In the genomic region with DNA sequence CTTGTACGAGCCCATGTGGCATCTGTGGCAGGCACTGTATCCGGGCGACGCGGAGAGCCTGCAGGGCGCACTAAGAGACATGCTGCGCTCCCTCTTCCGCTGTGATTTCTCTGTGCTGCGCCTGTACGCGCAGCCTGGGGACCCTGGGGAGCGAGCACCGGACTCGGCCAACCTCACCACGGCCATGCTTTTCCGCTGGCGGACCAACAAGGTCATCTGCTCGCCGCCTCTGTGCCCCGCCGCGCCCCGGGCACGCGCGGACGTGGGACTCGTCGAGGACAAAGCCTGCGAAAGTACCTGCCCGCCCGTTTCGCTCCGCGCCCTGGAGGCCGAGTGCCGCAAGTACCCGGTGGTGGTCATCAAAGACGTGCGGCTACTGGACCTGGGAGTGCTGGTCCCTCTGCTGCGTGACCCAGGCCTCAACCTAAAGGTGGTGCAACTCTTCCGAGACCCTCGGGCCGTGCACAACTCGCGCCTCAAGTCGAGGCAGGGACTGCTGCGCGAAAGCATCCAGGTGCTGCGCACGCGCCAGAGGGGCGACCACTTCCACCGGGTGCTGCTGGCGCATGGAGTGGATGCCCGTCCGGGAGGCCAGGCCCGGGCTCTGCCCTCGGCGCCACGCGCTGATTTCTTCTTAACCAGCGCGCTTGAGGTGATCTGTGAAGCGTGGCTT, we compare ENCODE assay signal across 8 mouse cellular contexts. TPM values are rescaled to one million over a fixed set of nuclear protein-coding genes. Genes with fewer than 3 reads are reported as not detected.
A peak's percentile ranks its signal among the peaks of the same experiment; 100 is the strongest.
DNase-seq lines count a peak whose midpoint lies in the region; ATAC-seq lines count a peak whose summit lies in the region.

No protein-coding gene starts in this region.

- H3K27me3 ChIP-seq in heart, embryonic 16.5 days (ENCODE audit: control insufficient read depth, insufficient read depth, low read length) = peaks cover 3% of the 10 kb centered on the region
- H3K27me3 ChIP-seq in limb, embryonic 11.5 days (ENCODE audit: control insufficient read depth, insufficient read depth, low read length) = peaks cover 9% of the 10 kb centered on the region
- H3K27me3 ChIP-seq in midbrain, embryonic 15.5 days (replicated peaks) = no peaks in the 10 kb centered on the region

- peak; percentile 6 for DNase-seq in cerebellum, adult 11-12 months
- DNase-seq in cerebellum, adult 9-10 months = no peak
- DNase-seq in ES-CJ7 (ENCODE audit: low read depth, low spot score) = peak; percentile 14
- DNase-seq in embryo, embryonic 9.5 days (ENCODE audit: extremely low spot score) = peak; percentile 23
- peak; percentile 39 for DNase-seq in limb, embryonic 11.5 days (ENCODE audit: low spot score)
- DNase-seq in left cerebral cortex, adult 9 months (ENCODE audit: low spot score in 2 of 2) = no peak

- no peaks in the 10 kb centered on the region for H3K4me1 ChIP-seq in heart, embryonic 16.5 days (ENCODE audit: control insufficient read depth, insufficient read depth, low read length)
- no peaks in the 10 kb centered on the region for H3K4me1 ChIP-seq in limb, embryonic 11.5 days (ENCODE audit: control insufficient read depth, insufficient read depth, low read length)
- H3K4me1 ChIP-seq in midbrain, embryonic 15.5 days = peaks cover 5% of the 10 kb centered on the region; the same call in 1 of the 2 replicates

- ATAC-seq in heart, embryonic 16.5 days (replicated peaks; ENCODE audit: extremely low read depth, insufficient read depth, low FRiP score) = no peak
- peak; percentile 20; the same call in 1 of the 2 replicates for ATAC-seq in limb, embryonic 11.5 days (ENCODE audit: insufficient number of reproducible peaks, low FRiP score, low TSS enrichment, low read depth)
- peak; percentile 85 for ATAC-seq in midbrain, embryonic 15.5 days (replicated peaks)

- peak overlapping the region; percentile 55 for H3K4me3 ChIP-seq in heart, embryonic 16.5 days (ENCODE audit: low read length)
- peak overlapping the region; percentile 35 for H3K4me3 ChIP-seq in limb, embryonic 11.5 days (ENCODE audit: low read depth, low read length)
- peak overlapping the region; percentile 46 for H3K4me3 ChIP-seq in midbrain, embryonic 15.5 days

- H3K27ac ChIP-seq in heart, embryonic 16.5 days (ENCODE audit: low read length) = no peak overlapping the region
- H3K27ac ChIP-seq in limb, embryonic 11.5 days (replicated peaks; ENCODE audit: low read depth, low read length) = no peak overlapping the region
- no peak overlapping the region for H3K27ac ChIP-seq in midbrain, embryonic 15.5 days

- WGBS in heart, embryonic 16.5 days = 22% methylated on average over 60 of the region's 65 CpGs
- 28% methylated on average over 65 of the region's 65 CpGs for WGBS in limb, embryonic 11.5 days
- 25% methylated on average over 65 of the region's 65 CpGs for WGBS in midbrain, embryonic 15.5 days

- no peaks in the 10 kb centered on the region; the same call in 1 of the 2 replicates for H3K9me3 ChIP-seq in heart, embryonic 16.5 days (replicated peaks; ENCODE audit: control insufficient read depth, low read length)
- H3K9me3 ChIP-seq in limb, embryonic 11.5 days (ENCODE audit: control insufficient read depth, low read length) = no peaks in the 10 kb centered on the region
- no peaks in the 10 kb centered on the region for H3K9me3 ChIP-seq in midbrain, embryonic 15.5 days

- no peaks in the 10 kb centered on the region for H3K36me3 ChIP-seq in heart, embryonic 16.5 days (ENCODE audit: control insufficient read depth, insufficient read depth)
- no peaks in the 10 kb centered on the region for H3K36me3 ChIP-seq in limb, embryonic 11.5 days (ENCODE audit: control insufficient read depth, insufficient read depth, low read length)
- no peaks in the 10 kb centered on the region for H3K36me3 ChIP-seq in midbrain, embryonic 15.5 days (replicated peaks)

- peak overlapping the region; percentile 75 for H3K4me2 ChIP-seq in heart, embryonic 16.5 days (ENCODE audit: low read depth, low read length)
- peak overlapping the region; percentile 64 for H3K4me2 ChIP-seq in limb, embryonic 11.5 days (ENCODE audit: low read depth, severe bottlenecking)
- peak overlapping the region; percentile 74 for H3K4me2 ChIP-seq in midbrain, embryonic 15.5 days

- peak overlapping the region; percentile 54 for H3K9ac ChIP-seq in heart, embryonic 16.5 days (ENCODE audit: low read length)
- no peak overlapping the region for H3K9ac ChIP-seq in limb, embryonic 11.5 days (ENCODE audit: low read length)
- peak overlapping the region; percentile 25 for H3K9ac ChIP-seq in midbrain, embryonic 15.5 days

RNA-seq across cellular contexts. Expression of a gene that starts 0.9 kb away (rescaled TPM):
- 6.6 and 6.8 TPM in 2 replicates for polyA plus RNA-seq in heart, embryonic 16.5 days (2015; fragmentation: Nextera tagmentation; extraction: Ambion mirVana)
- 0.82 and 1.3 TPM in 2 replicates for polyA plus RNA-seq in limb, embryonic 11.5 days (2014; fragmentation: Nextera tagmentation; extraction: Ambion mirVana)
- polyA plus RNA-seq in midbrain, embryonic 15.5 days (2015; fragmentation: Nextera tagmentation; extraction: Ambion mirVana) = 5.4 and 6.4 TPM in 2 replicates

Comparison
In these comparisons a context has a peak if more than half of its experiments do, and no peak if none do; other contexts are left out.
1. DNase-seq: peak in cerebellum, adult 11-12 months (single experiment), ES-CJ7 (single experiment), embryo, embryonic 9.5 days (single experiment) and limb, embryonic 11.5 days (single experiment); none in cerebellum, adult 9-10 months (single experiment) and left cerebral cortex, adult 9 months (0 of 2).
2. Peak in every context shown above with its lines, with median percentiles within 50 percentile points of each other: H3K4me2 ChIP-seq and H3K4me3 ChIP-seq.